Comparison of ENCODE assay signal across 8 mouse cellular contexts in genomic region chr12:110376062-110376837, GRCm38 (mm10).
A peak's percentile ranks its signal among the peaks of the same experiment; 100 is the strongest.
DNase-seq lines count a peak whose midpoint lies in the region; ATAC-seq and TF ChIP-seq lines count a peak whose summit lies in the region.

No protein-coding gene starts in this region.

- ATAC-seq in hindbrain, embryonic 12.5 days (ENCODE audit: low FRiP score), result no peak

- no peak overlapping the region for H3K4me2 ChIP-seq in hindbrain, embryonic 12.5 days (replicated peaks)

- intact Hi-C loops in gastrocnemius, postnatal 36 days (cut with DNase I), result no loop called here

- H3K4me1 ChIP-seq in cerebellum, adult 2 months (ENCODE audit: control insufficient read depth, insufficient read depth, low read length), result no peaks in the 10 kb centered on the region
- peaks cover 29% of the 10 kb centered on the region for H3K4me1 ChIP-seq in hindbrain, embryonic 12.5 days

- no peak for TF ChIP-seq POLR2A in cerebellum, adult 2 months (IDR thresholded peaks at IDR 0.05; ENCODE audit: borderline replicate concordance, insufficient read depth, low read length)

- no peak overlapping the region for H3K4me3 ChIP-seq in cerebellum, adult 2 months (replicated peaks; ENCODE audit: insufficient read depth, low read depth, low read length)
- H3K4me3 ChIP-seq in hindbrain, embryonic 12.5 days, result no peak overlapping the region

- H3K36me3 ChIP-seq in hindbrain, embryonic 12.5 days, result no peaks in the 10 kb centered on the region

- no peaks in the 10 kb centered on the region; the same call in 1 of the 2 replicates for H3K27me3 ChIP-seq in cerebellum, adult 2 months (ENCODE audit: control insufficient read depth, insufficient read depth, low read length)
- H3K27me3 ChIP-seq in hindbrain, embryonic 12.5 days, result peaks cover 33% of the 10 kb centered on the region

- TF ChIP-seq CTCF in cerebellum, adult 2 months (IDR thresholded peaks at IDR 0.05; ENCODE audit: borderline replicate concordance, insufficient read depth, low read depth, low read length), result peak; percentile 14; the same call in 1 of the 2 replicates

- H3K9me3 ChIP-seq in hindbrain, embryonic 12.5 days (replicated peaks), result no peaks in the 10 kb centered on the region

- WGBS in cerebellum, adult 2 months, result 24% methylated on average over 7 of the region's 7 CpGs
- 29% methylated on average over 7 of the region's 7 CpGs for WGBS in hindbrain, embryonic 12.5 days

- no peak overlapping the region for H3K27ac ChIP-seq in cerebellum, adult 2 months (ENCODE audit: insufficient read depth, low read length)
- H3K27ac ChIP-seq in hindbrain, embryonic 12.5 days, result peak overlapping the region; percentile 17; the same call in 1 of the 2 replicates

- no peak overlapping the region for H3K9ac ChIP-seq in hindbrain, embryonic 12.5 days

- DNase-seq in cerebellum, adult 2 months, result peak in 1 of 2 experiments; percentile 22
- DNase-seq in cerebellum, adult 9-10 months, result no peak
- DNase-seq in layer of hippocampus, postnatal 10 days (ENCODE audit: low spot score in 2 of 2), result peak; percentile 41 to 43
- DNase-seq in layer of hippocampus, adult 11-12 months (ENCODE audit: low spot score), result no peak
- DNase-seq in B cell, adult 2 months, result peak; percentile 19 to 36
- no peak for DNase-seq in gastrocnemius, postnatal 36 days
- no peak for DNase-seq in layer of hippocampus, adult 9-10 months (ENCODE audit: low spot score)

Comparison
In these comparisons a context has a peak if more than half of its experiments do, and no peak if none do; other contexts are left out.
1. DNase-seq: peak in layer of hippocampus, postnatal 10 days (2 of 2) and B cell, adult 2 months (2 of 2); none in cerebellum, adult 9-10 months (single experiment), layer of hippocampus, adult 11-12 months (single experiment), gastrocnemius, postnatal 36 days (0 of 2) and layer of hippocampus, adult 9-10 months (single experiment).